Mouse (Mus musculus): ENCODE results near the gene Tmcc3. TPM values are rescaled to one million over a fixed set of nuclear protein-coding genes. Genes with fewer than 3 reads are reported as not detected.

Gene Tmcc3
- polyA plus RNA-seq, 1 experiment: 14.8 TPM

DNA sequence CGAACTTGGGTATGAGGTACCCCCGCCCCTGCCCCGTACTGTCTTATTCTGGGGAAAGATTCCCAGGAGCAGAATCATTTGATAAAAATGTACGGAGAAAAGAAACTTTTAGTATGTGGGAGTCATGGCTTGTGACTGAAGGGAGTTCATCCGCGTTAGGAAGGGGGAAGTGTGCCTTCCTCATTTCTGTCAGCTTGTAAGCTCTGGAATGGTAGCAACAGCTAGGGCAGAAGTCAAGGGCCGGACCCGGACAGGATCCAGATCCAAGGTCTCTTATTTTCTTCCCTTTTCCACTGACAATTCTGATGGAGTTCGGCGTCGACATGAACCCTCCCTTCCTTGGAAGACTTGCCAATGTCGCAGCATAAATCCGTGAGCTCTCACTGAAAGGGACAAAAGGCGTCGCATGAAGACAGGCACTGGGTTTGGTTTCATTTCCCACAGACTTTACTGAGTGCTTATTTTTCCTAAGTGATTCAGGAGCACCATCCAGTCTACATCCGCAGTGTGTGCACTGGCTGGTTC, 193.6 kb downstream of the Tmcc3 start:
- Histone ChIP-seq H3K27ac (ENCODE audit: insufficient read depth, low read length) (no peak overlapping the region), H3K4me3 (ENCODE audit: low read depth, low read length) (no peak overlapping the region), H3K36me3 (ENCODE audit: control insufficient read depth, insufficient read depth, low read length, poor library complexity, severe bottlenecking) (no peaks in the 10 kb centered on the region), H3K9ac (ENCODE audit: low read depth, poor library complexity, severe bottlenecking) (no peak overlapping the region), H3K4me1 (ENCODE audit: control insufficient read depth, insufficient read depth, low read length) (no peaks in the 10 kb centered on the region), H3K9me3 (replicated peaks; ENCODE audit: control insufficient read depth, insufficient read depth, low read length, poor library complexity, severe bottlenecking) (no peaks in the 10 kb centered on the region), H3K27me3 (ENCODE audit: control insufficient read depth, insufficient read depth, low read length, poor library complexity, severe bottlenecking) (no peaks in the 10 kb centered on the region)
- no peak for TF ChIP-seq POLR2A (IDR thresholded peaks at IDR 0.05; ENCODE audit: insufficient read depth, low read length)
- no peak for TF ChIP-seq EP300 (IDR thresholded peaks at IDR 0.05; ENCODE audit: insufficient read depth, low read depth, low read length)
- no peak for TF ChIP-seq CTCF (IDR thresholded peaks at IDR 0.05; ENCODE audit: low read depth, low read length)

DNA sequence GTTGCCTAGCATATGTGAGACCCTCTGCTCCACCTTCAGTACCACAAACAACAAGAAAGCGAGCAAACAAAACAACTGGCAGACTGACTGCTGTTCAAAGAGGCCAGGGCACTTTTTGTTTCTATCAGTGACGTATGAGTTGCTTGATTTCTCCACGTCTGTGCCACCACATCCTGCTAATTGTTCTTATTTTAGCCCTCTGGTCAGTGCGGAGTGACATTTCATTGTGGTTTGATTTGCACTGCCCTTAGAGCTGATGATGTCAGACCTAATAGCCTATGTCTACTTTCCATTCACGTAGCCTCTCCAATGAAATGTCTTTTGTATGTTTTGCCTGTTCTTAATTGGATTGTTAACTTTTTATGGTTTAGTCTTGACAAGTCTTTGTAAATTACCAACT, 197.1 kb downstream of the Tmcc3 start:
- H3K4me1 ChIP-seq (ENCODE audit: control insufficient read depth, insufficient read depth, low read length): no peaks in the 10 kb centered on the region

DNA sequence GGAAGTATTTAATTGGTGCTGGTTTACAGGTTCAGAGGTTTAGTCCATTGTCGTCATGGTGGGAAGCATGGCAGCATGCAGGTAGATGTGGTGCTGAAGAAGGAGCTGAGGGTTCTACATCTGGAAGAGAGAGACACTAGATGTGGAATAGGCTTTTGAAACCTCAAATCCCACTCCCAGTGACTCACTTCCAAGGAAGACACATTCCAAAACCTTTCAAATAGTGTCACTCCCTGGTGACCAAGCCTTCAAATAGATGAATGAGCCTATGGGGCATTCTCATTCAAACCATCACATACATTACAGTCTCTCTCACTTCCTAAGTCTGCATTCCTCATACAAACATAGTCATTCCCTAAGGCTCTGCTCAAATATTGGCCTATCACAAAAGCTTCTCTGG, 201.0 kb downstream of the Tmcc3 start:
- H3K4me1 ChIP-seq (ENCODE audit: control insufficient read depth, insufficient read depth, low read length): no peaks in the 10 kb centered on the region
- no peaks in the 10 kb centered on the region for H3K27me3 ChIP-seq (ENCODE audit: control insufficient read depth, insufficient read depth, low read length, poor library complexity, severe bottlenecking)
- no peaks in the 10 kb centered on the region for H3K36me3 ChIP-seq (ENCODE audit: control insufficient read depth, insufficient read depth, low read length, poor library complexity, severe bottlenecking)
- TF ChIP-seq CTCF (IDR thresholded peaks at IDR 0.05; ENCODE audit: low read depth, low read length) (no peak), EP300 (IDR thresholded peaks at IDR 0.05; ENCODE audit: insufficient read depth, low read depth, low read length) (no peak), POLR2A (IDR thresholded peaks at IDR 0.05; ENCODE audit: insufficient read depth, low read length) (no peak)
- H3K27ac ChIP-seq (ENCODE audit: insufficient read depth, low read length): no peak overlapping the region; the same call in 1 of the 2 replicates
- H3K4me3 ChIP-seq (ENCODE audit: low read depth, low read length): no peak overlapping the region
- no peaks in the 10 kb centered on the region for H3K9me3 ChIP-seq (replicated peaks; ENCODE audit: control insufficient read depth, insufficient read depth, low read length, poor library complexity, severe bottlenecking)
- H3K9ac ChIP-seq (ENCODE audit: low read depth, poor library complexity, severe bottlenecking): no peak overlapping the region

More for the DNA sequence above, 197.1 kb downstream of the Tmcc3 start:
- TF ChIP-seq POLR2A (IDR thresholded peaks at IDR 0.05; ENCODE audit: insufficient read depth, low read length) (no peak), CTCF (IDR thresholded peaks at IDR 0.05; ENCODE audit: low read depth, low read length) (no peak), EP300 (IDR thresholded peaks at IDR 0.05; ENCODE audit: insufficient read depth, low read depth, low read length) (no peak)
- no peaks in the 10 kb centered on the region for H3K9me3 ChIP-seq (replicated peaks; ENCODE audit: control insufficient read depth, insufficient read depth, low read length, poor library complexity, severe bottlenecking)
- no peak overlapping the region for H3K4me3 ChIP-seq (ENCODE audit: low read depth, low read length)
- H3K36me3 ChIP-seq (ENCODE audit: control insufficient read depth, insufficient read depth, low read length, poor library complexity, severe bottlenecking): no peaks in the 10 kb centered on the region
- no peaks in the 10 kb centered on the region for H3K27me3 ChIP-seq (ENCODE audit: control insufficient read depth, insufficient read depth, low read length, poor library complexity, severe bottlenecking)
- no peak overlapping the region for H3K9ac ChIP-seq (ENCODE audit: low read depth, poor library complexity, severe bottlenecking)
- no peak overlapping the region for H3K27ac ChIP-seq (ENCODE audit: insufficient read depth, low read length)

DNA sequence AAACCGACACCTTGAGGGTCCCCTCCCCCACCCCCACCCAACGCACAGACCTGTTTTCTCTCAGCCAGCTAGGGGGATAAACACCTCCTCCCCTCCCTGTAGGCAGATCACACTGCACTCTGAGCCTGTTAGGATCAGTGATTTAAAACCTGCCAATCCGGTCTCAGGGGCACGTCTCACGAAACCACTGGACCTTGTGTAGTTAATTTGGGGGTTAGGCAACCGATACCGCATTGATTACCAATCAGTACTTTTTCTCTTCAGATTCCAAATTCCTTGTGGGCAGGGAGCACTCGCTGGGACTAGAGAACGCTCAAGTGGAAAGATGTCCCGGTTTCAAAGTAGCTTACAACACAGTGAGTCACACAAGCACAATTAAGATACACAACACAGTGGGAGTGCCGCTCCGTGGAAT, 202.3 kb downstream of the Tmcc3 start:
- no peaks in the 10 kb centered on the region for H3K36me3 ChIP-seq (ENCODE audit: control insufficient read depth, insufficient read depth, low read length, poor library complexity, severe bottlenecking)
- H3K4me1 ChIP-seq (ENCODE audit: control insufficient read depth, insufficient read depth, low read length): no peaks in the 10 kb centered on the region
- peak overlapping the region; percentile 86 for H3K4me3 ChIP-seq (ENCODE audit: low read depth, low read length)
- no peaks in the 10 kb centered on the region for H3K9me3 ChIP-seq (replicated peaks; ENCODE audit: control insufficient read depth, insufficient read depth, low read length, poor library complexity, severe bottlenecking)
- no peak overlapping the region for H3K27ac ChIP-seq (ENCODE audit: insufficient read depth, low read length)
- H3K27me3 ChIP-seq (ENCODE audit: control insufficient read depth, insufficient read depth, low read length, poor library complexity, severe bottlenecking): no peaks in the 10 kb centered on the region
- TF ChIP-seq POLR2A (IDR thresholded peaks at IDR 0.05; ENCODE audit: insufficient read depth, low read length) (no peak), CTCF (IDR thresholded peaks at IDR 0.05; ENCODE audit: low read depth, low read length) (no peak), EP300 (IDR thresholded peaks at IDR 0.05; ENCODE audit: insufficient read depth, low read depth, low read length) (no peak)
- peak overlapping the region; percentile 72 for H3K9ac ChIP-seq (ENCODE audit: low read depth, poor library complexity, severe bottlenecking)

DNA sequence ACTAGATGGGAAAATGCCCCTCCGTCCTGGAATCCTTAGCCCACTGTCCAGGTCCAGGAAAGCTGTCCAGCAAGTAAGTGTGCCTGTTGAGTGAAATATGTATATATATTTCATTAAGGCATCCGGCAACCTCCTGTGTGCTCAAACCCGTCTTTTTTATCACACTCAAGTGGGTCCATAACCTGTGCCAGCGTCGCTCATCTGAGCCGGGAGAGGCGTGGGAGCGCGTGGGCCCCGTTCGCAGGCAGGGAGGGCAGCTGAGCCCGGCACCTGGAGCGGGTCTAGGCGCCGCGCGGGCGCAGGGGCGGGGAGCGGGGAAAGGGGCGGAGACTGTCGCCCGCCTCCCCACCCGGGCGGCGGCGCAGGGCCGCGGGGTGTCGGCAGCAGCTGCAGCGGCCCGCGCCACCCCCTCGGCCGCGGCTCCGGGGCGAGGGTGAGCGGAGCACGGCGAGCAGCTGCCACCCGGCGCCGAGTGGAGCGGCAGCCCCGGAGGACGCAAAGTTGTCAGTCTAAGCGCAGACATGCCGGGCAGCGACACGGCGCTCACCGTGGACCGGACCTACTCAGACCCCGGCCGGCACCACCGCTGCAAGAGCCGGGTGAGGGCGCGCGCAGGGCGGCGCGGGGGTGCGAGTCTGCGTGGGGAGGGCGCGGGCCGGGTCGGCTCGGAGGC, 202.9 kb downstream of the Tmcc3 start:
- no peak overlapping the region for H3K27ac ChIP-seq (ENCODE audit: insufficient read depth, low read length)
- no peaks in the 10 kb centered on the region for H3K27me3 ChIP-seq (ENCODE audit: control insufficient read depth, insufficient read depth, low read length, poor library complexity, severe bottlenecking)

DNA sequence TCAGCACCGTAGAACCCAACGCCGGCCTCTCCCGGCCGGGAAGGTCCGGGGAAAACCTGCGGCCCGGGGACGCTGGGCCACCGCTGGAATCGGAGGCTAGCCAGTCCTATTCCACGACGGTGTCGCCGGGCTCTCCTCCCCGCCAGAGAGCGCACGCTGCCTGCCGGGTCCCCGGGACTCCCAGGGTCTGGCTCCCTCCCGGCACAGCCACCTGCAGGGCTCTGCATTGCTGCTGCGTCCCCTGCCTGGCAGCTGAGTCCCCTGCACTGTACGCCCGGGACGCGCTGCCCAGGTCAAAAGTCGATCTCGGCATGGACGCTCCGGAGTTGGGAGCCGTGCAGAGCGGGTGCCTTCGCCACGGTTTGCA, 203.4 kb downstream of the Tmcc3 start:
- Histone ChIP-seq H3K4me1 (ENCODE audit: control insufficient read depth, insufficient read depth, low read length) (no peaks in the 10 kb centered on the region), H3K4me3 (ENCODE audit: low read depth, low read length) (peak overlapping the region; percentile 67), H3K9ac (ENCODE audit: low read depth, poor library complexity, severe bottlenecking) (peak overlapping the region; percentile 72), H3K36me3 (ENCODE audit: control insufficient read depth, insufficient read depth, low read length, poor library complexity, severe bottlenecking) (no peaks in the 10 kb centered on the region), H3K27ac (ENCODE audit: insufficient read depth, low read length) (no peak overlapping the region), H3K9me3 (replicated peaks; ENCODE audit: control insufficient read depth, insufficient read depth, low read length, poor library complexity, severe bottlenecking) (no peaks in the 10 kb centered on the region), H3K27me3 (ENCODE audit: control insufficient read depth, insufficient read depth, low read length, poor library complexity, severe bottlenecking) (no peaks in the 10 kb centered on the region)
- TF ChIP-seq CTCF (IDR thresholded peaks at IDR 0.05; ENCODE audit: low read depth, low read length): no peak
- no peak for TF ChIP-seq EP300 (IDR thresholded peaks at IDR 0.05; ENCODE audit: insufficient read depth, low read depth, low read length)
- TF ChIP-seq POLR2A (IDR thresholded peaks at IDR 0.05; ENCODE audit: insufficient read depth, low read length): no peak

More for the DNA sequence above, 202.9 kb downstream of the Tmcc3 start:
- Histone ChIP-seq H3K36me3 (ENCODE audit: control insufficient read depth, insufficient read depth, low read length, poor library complexity, severe bottlenecking) (no peaks in the 10 kb centered on the region), H3K4me1 (ENCODE audit: control insufficient read depth, insufficient read depth, low read length) (no peaks in the 10 kb centered on the region), H3K4me3 (ENCODE audit: low read depth, low read length) (peak overlapping the region; percentile 86), H3K9ac (ENCODE audit: low read depth, poor library complexity, severe bottlenecking) (peak overlapping the region; percentile 72), H3K9me3 (replicated peaks; ENCODE audit: control insufficient read depth, insufficient read depth, low read length, poor library complexity, severe bottlenecking) (no peaks in the 10 kb centered on the region)
- no peak for TF ChIP-seq CTCF (IDR thresholded peaks at IDR 0.05; ENCODE audit: low read depth, low read length)
- no peak for TF ChIP-seq EP300 (IDR thresholded peaks at IDR 0.05; ENCODE audit: insufficient read depth, low read depth, low read length)
- no peak for TF ChIP-seq POLR2A (IDR thresholded peaks at IDR 0.05; ENCODE audit: insufficient read depth, low read length)

Data from ES-Bruce4 (cell line).